Mouse (Mus musculus): Measurements from ENCODE around the gene Fut2.

Fut2 gene

GRCm38 (mm10) chr7:45638623-45639401 lies 27.4 kb downstream of the Fut2 start:
- peak in 1 of 2 experiments; percentile 46 for DNase-seq (ENCODE audit: low spot score in 2 of 2)

- no peak for DNase-seq (ENCODE audit: low spot score in 2 of 2)
Measured at GRCm38 (mm10) chr7:45637710-45638109, 28.5 kb downstream of the Fut2 start.

DNA sequence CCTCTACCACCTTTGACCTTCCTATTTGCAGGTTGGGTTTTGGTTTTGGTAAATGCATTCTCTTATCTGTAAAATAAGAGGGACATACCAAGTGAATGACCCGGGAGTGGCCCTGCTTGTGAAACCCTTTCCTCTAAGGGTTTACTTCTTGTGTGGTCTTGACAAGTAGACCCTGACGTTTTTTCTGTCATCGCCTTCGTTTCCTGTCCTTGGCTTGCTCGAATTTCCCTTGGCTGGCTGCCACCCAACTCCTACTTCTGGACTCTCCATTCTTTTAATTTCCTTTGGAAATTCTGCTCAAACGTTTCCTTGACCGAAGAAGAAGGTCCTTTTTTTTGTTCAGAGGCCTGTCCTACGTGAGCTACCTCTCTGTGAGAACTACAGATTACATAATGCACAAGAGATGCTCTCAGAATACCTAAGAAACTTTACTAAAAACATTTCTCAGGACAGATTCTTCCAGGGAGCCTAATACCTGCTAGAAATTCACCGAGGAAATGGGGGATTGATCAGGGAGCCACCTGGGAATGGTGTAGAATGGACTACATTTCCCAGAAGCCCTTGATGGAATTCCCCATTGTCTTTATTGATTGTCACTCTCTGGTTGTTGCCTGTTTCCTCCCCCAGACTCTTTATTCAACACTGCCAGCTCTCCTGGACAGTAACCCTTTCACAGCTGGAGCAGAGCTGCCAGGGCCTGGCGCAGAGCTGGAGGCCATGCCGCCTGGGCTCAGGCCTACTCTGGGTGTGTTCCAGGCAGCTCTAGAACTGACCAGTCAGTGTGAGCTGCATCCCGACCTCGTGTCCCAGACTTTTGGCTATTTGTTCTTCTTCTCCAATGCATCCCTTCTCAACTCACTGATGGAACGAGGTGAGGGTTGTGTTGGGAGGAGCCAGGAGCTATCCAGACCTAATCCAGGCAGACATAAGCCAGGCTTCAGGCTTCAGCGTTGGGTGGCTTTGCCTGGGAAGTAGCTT lies 30.2 kb downstream of the Fut2 start:
- no peak for DNase-seq (ENCODE audit: low spot score in 2 of 2)

GRCm38 (mm10) chr7:45634946-45635681 lies 31.1 kb downstream of the Fut2 start:
- DNase-seq (ENCODE audit: low spot score in 2 of 2): no peak

DNA sequence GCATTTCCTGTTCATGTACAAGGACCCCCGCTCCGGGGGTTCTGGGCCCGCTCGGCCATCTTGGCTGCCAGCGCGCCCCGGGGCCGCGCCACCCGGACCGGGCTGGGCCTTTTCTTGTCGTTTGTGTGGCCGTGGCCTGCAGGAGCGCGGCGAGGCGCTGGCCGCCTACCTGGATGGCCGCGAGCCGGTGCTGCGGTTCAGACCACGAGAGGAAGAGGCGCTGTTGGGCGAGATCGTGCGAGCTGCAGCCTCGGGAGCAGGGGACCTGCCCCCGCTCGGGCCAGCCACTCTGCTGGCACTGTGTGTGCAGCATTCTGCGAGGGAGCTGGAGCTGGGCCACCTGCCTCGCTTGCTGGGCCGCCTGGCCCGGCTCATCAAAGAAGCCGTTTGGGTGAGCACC lies 33.7 kb downstream of the Fut2 start:
- no peak for DNase-seq (ENCODE audit: low spot score in 2 of 2)

DNA sequence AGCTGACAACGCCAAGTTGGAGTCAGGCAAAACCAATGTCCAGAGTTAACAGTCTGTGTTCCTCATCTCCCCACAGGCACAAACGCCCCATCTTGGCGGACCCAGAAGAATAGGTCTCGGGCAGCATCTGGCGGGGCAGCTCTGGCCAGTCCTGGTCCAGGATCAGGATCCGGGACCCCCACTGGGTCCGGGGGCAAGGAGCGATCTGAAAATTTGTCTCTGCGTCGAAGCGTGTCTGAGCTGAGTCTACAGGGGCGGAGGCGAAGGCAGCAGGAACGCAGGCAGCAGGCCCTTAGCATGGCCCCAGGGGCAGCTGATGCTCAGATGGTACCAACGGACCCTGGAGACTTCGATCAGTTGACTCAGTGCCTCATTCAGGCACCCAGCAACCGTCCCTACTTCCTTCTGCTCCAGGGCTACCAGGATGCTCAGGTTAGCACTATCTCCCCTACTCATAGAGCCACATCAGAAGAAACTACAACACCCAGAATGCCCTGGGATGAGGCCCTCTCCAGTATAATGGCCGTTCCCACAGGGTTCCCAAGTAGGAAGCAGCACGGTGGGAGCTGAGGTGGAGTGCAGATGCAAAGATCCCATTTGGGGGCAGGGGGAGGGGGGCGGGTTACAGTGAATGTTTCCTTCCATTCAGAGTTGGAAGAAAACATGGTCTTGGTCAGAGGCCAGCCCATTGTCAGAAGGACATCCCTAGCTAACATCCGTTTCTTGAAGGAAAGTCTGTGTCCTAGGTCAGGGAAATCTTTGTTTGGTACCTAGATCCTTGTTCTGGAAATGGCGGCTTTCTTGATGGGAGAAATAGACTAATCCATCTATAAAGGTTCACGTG lies 35.9 kb downstream of the Fut2 start:
- DNase-seq (ENCODE audit: low spot score in 2 of 2): no peak

GRCm38 (mm10) chr7:45628364-45629294 lies 37.6 kb downstream of the Fut2 start:
- peak; percentile 78 to 91 for DNase-seq (ENCODE audit: low spot score in 2 of 2)

GRCm38 (mm10) chr7:45627261-45627660 lies 38.9 kb downstream of the Fut2 start, which contains the start of gene Rasip1:
Gene Rasip1, plus strand, starts transcription at chr7:45627488.
- no peak for DNase-seq (ENCODE audit: low spot score in 2 of 2)

- DNase-seq (ENCODE audit: low spot score in 2 of 2): no peak
Measured at GRCm38 (mm10) chr7:45626571-45627076, 39.6 kb downstream of the Fut2 start.

DNA sequence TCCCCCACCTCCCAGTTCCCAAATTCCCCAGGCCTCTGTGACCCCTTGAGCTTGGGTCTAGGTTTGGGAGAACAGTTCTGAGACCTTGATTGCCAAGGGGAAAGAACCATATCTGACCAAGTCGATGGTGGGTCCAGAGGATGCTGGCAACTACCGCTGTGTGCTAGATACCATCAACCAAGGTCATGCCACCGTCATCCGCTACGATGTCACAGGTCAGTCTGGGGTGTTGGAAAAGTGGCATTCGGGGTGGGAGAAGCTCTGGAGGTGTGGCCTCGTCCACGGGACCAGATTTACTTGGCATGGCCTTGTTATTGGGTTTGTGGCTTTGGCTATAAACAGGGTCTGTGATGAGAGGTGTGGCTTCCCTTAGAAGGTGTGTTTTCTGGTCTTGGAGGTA lies 40.7 kb downstream of the Fut2 start:
- DNase-seq (ENCODE audit: low spot score in 2 of 2): no peak

DNA sequence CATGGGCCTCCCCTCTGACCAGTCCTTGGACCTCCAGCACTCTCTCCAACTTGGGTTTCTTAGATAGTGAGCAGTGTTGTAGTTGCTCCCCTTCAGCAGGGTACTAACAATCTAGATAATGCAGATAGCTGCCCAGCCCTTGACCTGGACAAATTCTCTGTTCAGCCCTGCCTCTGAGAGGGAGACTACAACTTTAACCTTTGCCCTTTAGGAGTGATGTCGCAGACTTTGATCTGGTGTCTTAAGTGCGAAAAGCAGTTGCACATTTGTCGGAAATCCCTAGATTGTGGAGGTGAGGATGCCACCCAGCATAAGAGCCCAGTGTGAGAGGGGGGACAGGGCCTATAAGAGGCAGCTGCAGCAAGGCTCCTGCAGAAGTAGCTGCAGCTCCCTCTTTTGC lies 41.5 kb downstream of the Fut2 start:
- DNase-seq (ENCODE audit: low spot score in 2 of 2): no peak

DNA sequence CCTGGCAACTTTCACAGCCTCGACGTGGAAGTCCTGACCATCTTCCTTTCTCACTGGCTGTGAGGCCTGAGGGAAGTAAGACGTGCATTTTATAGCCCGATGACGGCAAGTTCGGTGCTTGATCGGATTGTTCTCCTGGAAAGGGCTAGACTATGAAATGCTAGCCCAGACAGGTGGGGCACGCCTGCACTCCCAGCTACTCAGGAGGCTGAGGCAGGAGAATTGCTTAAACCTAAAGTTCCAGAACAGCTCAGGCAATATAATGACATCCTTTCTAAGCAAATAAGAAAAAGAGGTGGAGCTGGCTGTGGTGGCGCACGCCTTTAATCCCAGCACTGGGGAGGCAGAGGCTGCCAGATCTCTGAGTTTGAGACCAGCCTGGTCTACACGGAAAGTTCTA lies 42.7 kb downstream of the Fut2 start:
- no peak for DNase-seq (ENCODE audit: low spot score in 2 of 2)

GRCm38 (mm10) chr7:45621443-45621842 lies 44.8 kb downstream of the Fut2 start, which contains the start of gene Izumo1:
Gene Izumo1, plus strand, starts transcription at chr7:45621811.
- DNase-seq (ENCODE audit: low spot score in 2 of 2): peak in 1 of 2 experiments; percentile 62

DNA sequence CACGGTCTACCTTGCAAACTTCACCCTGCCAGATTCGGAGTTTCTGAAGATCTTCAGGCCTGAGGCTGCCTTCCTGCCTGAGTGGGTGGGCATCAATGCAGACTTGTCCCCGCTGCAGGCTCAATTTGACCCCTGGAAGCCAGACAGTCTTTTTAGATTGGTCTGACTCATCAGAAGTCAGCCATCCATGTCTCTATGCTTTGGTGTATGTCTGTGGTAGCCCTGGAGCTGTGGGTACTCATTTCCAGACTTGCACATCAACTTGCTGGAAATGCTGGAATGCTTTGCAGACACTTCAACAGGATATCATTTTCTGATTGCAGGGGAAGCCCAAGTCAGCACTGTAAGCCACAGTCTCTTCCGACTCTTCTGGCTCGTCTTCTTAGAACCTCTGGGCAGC lies 46.6 kb downstream of the Fut2 start:
- DNase-seq (ENCODE audit: low spot score in 2 of 2): no peak

- DNase-seq (ENCODE audit: low spot score in 2 of 2): no peak
Measured at GRCm38 (mm10) chr7:45618316-45618715, 47.9 kb downstream of the Fut2 start.

- DNase-seq (ENCODE audit: low spot score in 2 of 2): no peak
Measured at GRCm38 (mm10) chr7:45617042-45617695, 49.0 kb downstream of the Fut2 start, which contains the start of gene Fut1. Gene Fut1, plus strand, starts transcription at chr7:45617289.

DNA sequence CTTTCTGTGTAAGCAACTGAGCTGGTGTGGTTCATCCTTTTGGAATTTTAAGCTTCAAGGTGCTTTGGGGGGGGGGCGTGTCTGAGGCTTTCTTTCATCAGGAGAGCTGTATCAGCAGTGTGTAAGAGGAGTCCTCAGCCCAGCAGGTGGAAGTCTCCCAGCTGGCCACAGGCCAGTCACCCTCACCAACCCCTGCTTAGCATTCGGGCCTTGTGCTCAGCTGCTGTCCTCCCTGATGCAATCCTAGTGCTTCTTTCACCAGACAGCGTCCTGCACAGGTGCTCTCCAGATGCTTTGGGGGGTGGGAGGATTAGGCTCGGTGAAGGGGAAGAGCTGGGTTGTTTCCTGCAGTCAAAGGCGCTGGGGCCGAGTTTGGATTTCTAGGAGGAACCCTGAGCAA lies 49.9 kb downstream of the Fut2 start:
- DNase-seq (ENCODE audit: low spot score in 2 of 2): no peak

GRCm38 (mm10) chr7:45609511-45609910 lies 56.7 kb downstream of the Fut2 start:
- DNase-seq (ENCODE audit: low spot score in 2 of 2): no peak

DNA sequence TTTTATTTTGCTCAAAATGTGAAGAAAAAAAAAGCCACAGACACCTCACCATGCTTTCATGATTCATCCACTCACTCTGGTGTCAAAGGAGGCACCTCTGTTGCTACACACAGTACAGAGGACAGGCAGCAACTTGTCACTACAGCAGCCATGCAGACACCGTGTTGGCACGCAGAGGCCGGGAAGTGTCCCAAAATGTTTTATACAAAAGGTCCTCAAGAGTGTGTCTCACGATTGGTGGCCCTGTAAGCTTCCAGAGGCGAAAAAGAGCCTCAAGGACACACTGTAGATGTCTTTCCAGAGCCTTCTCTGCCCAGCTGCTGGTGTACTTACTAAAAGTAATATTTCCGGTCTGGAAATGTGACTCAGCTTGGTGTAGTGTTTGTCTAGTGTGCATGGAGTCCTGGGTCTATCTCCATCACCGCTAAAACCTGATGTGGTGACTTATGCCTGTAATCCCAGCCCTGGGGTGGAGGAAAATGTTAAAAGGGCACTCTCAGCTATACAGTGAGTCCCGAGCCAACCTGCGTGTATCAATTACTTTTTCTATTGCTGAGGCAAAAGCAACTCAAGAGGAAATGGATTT lies 60.4 kb downstream of the Fut2 start:
- DNase-seq (ENCODE audit: low spot score in 2 of 2): no peak
